Mouse (Mus musculus): ENCODE measurements at regions not wholly inside any gene's neighbourhood (a gene's known extent, or its start where the extent isn't known, plus 50 kb on each side); places are given as distances from the start of the nearest gene placed in this dataset.

DNA sequence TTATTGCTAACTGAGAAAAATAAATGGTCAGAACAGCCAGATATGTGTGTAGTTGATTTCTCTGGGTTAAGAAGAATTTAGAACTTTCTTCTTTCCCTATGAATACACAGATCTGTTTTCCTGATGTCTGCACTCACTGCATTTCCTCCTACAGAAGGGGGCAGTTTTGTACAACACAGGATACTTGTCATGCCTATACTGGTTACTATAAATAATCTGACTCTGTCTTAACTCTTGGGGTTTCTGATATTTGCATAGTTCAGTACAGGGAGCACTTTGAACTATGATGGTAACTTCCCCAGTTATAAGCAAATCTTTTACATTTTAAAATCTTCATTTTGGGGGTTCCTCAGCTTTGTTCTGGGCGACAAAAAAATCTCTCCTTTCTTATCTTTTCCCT, 198.7 kb upstream of the Myo3a start:
- TF ChIP-seq CTCF (IDR thresholded peaks at IDR 0.05 in 2 of 3, conservative IDR thresholded peaks at IDR 0.05 in 1 of 3; ENCODE audit: control insufficient read depth in 1 of 3, insufficient read depth in 1 of 3, low read depth in 2 of 3, low read length in 3 of 3, poor library complexity in 1 of 3, severe bottlenecking in 1 of 3), result no peak
- no peak for TF ChIP-seq ELF1 (IDR thresholded peaks at IDR 0.05; ENCODE audit: low read depth, low read length)
- no peak for TF ChIP-seq USF1 (IDR thresholded peaks at IDR 0.05; ENCODE audit: low read depth, low read length)
- TF ChIP-seq POLR2A (IDR thresholded peaks at IDR 0.05; ENCODE audit: control insufficient read depth in 1 of 2, insufficient read depth in 1 of 2, low read depth in 1 of 2, low read length in 2 of 2, poor library complexity in 1 of 2), result no peak
- TF ChIP-seq KAT2A (conservative IDR thresholded peaks at IDR 0.05; ENCODE audit: low read depth, low read length), result no peak
- TF ChIP-seq MAX (IDR thresholded peaks at IDR 0.05; ENCODE audit: low read length), result no peak
- TF ChIP-seq RCOR1 (IDR thresholded peaks at IDR 0.05; ENCODE audit: low read depth, low read length), result no peak
- TF ChIP-seq ZNF384 (IDR thresholded peaks at IDR 0.05; ENCODE audit: low read depth, low read length), result no peak
- TF ChIP-seq MAFK (IDR thresholded peaks at IDR 0.05; ENCODE audit: borderline replicate concordance, low read depth, low read length), result no peak
- no peak for TF ChIP-seq ZMIZ1 (IDR thresholded peaks at IDR 0.05; ENCODE audit: low read depth, low read length)
- TF ChIP-seq NELFE (IDR thresholded peaks at IDR 0.05; ENCODE audit: low read depth, low read length), result no peak
- no peak for TF ChIP-seq EP300 (IDR thresholded peaks at IDR 0.05; ENCODE audit: low read depth in 1 of 2, low read length in 2 of 2)
- no peak for TF ChIP-seq ZC3H11A (IDR thresholded peaks at IDR 0.05; ENCODE audit: low read depth, low read length)
- TF ChIP-seq E2F4 (IDR thresholded peaks at IDR 0.05; ENCODE audit: borderline replicate concordance, low read depth, low read length), result no peak

All from MEL (cell line).